Mouse (Mus musculus) lung, embryonic 15.5 days (tissue): ENCODE results near the gene A630001G21Rik. TPM values are rescaled to one million over a fixed set of nuclear protein-coding genes. Genes with fewer than 3 reads are reported as not detected.

Experiments
- ATAC-seq: fragments of 200-750 bp; cut with Nextera tagmentation; 2 replicates; pipeline ENCODE4 v1.8.0; 2017; ENCODE audit warnings: moderate number of reproducible peaks, borderline replicate concordance; ENCODE audit not compliant: low FRiP score, low TSS enrichment; ENCODE audit errors: extremely low read depth
- H3K27ac ChIP-seq: fragments of 300-500 bp; sonication (generic); 2 replicates; pipeline ENCODE4 v1.5.1; 2015; ENCODE audit warnings: moderate library complexity, mild to moderate bottlenecking, inconsistent platforms
- H3K27me3 ChIP-seq: fragments of 300-500 bp; sonication (generic); 2 replicates; pipeline ENCODE4 v1.6.1; 2015; ENCODE audit warnings: inconsistent platforms
- H3K36me3 ChIP-seq: fragments of 300-500 bp; sonication (generic); 2 replicates; pipeline ENCODE4 v1.6.1; 2015; ENCODE audit warnings: inconsistent platforms
- H3K4me1 ChIP-seq: fragments of 300-500 bp; sonication (generic); 2 replicates; pipeline ENCODE4 v1.6.1; 2015; ENCODE audit warnings: inconsistent platforms
- H3K4me2 ChIP-seq: fragments of 300-500 bp; sonication (generic); 2 replicates; pipeline ENCODE4 v1.6.1; 2015; ENCODE audit warnings: inconsistent platforms, mild to moderate bottlenecking, moderate library complexity
- H3K4me3 ChIP-seq: fragments of 300-500 bp; sonication (generic); 2 replicates; pipeline ENCODE4 v1.5.1; 2015; ENCODE audit warnings: mild to moderate bottlenecking, inconsistent platforms
- H3K9ac ChIP-seq: fragments of 300-500 bp; sonication (generic); 2 replicates; pipeline ENCODE4 v1.6.1; 2015; ENCODE audit warnings: inconsistent platforms
- H3K9me3 ChIP-seq: fragments of 300-500 bp; sonication (generic); 2 replicates; pipeline ENCODE4 v1.6.1; 2016; ENCODE audit warnings: inconsistent platforms
- WGBS: fragments of 180-500 bp; shearing (Covaris S2); methylation state at CpG from one replicate; pipeline ENCODE4 v1.1.7; 2015; 5-methylcytosine and 5-hydroxymethylcytosine counted together
- polyA plus RNA-seq: library from polyadenylated mRNA; unstranded; fragments of >200 nt; fragmentation: Nextera tagmentation; extraction: Ambion mirVana; gene quantifications from 2 replicates; pipeline ENCODE4 v1.2.1, GENCODE M21; 2015

Gene A630001G21Rik
- polyA plus RNA-seq, 1 experiment from 2014 or later, result 1.5 TPM

GRCm38 (mm10) chr1:85795196-85795595 lies 16.8 kb upstream of the A630001G21Rik start:
- H3K4me1 ChIP-seq, result peaks cover 14% of the 10 kb centered on the region; the same call in 1 of the 2 replicates
- WGBS, result 54% methylated on average over 3 of the region's 3 CpGs
- H3K9ac ChIP-seq, result 0 out of 2 replicates have a peak overlapping the region, but pooled peaks have one; percentile 10
- no peaks in the 10 kb centered on the region for H3K36me3 ChIP-seq
- no peaks in the 10 kb centered on the region for H3K9me3 ChIP-seq
- no peaks in the 10 kb centered on the region for H3K27me3 ChIP-seq
- H3K4me3 ChIP-seq, result 0 out of 2 replicates have a peak overlapping the region, but pooled peaks have one; percentile 2
- H3K27ac ChIP-seq, result no peak overlapping the region
- ATAC-seq, result no peak
- peak overlapping the region; percentile 39 for H3K4me2 ChIP-seq

GRCm38 (mm10) chr1:85794106-85794771 lies 15.8 kb upstream of the A630001G21Rik start:
- WGBS, result under 1% methylated on average over 38 of the region's 38 CpGs
- Histone ChIP-seq H3K4me1 (peaks cover 14% of the 10 kb centered on the region; the same call in 1 of the 2 replicates), H3K9ac (peak overlapping the region; percentile 92), H3K36me3 (no peaks in the 10 kb centered on the region), H3K27ac (peak overlapping the region; percentile 93), H3K4me2 (peak overlapping the region; percentile 76), H3K27me3 (no peaks in the 10 kb centered on the region), H3K9me3 (no peaks in the 10 kb centered on the region), H3K4me3 (peak overlapping the region; percentile 84)
- no peak for ATAC-seq

- Histone ChIP-seq H3K36me3 (no peaks in the 10 kb centered on the region), H3K9me3 (no peaks in the 10 kb centered on the region), H3K9ac (peak within 1 kb of the TSS; percentile 92), H3K27ac (peak within 1 kb of the TSS; percentile 93), H3K4me3 (peak within 1 kb of the TSS; percentile 84), H3K4me1 (peaks cover 14% of the 10 kb centered on the region; the same call in 1 of the 2 replicates), H3K27me3 (no peaks in the 10 kb centered on the region), H3K4me2 (peak within 1 kb of the TSS; percentile 76)
- peak; percentile 92 for ATAC-seq
- 2% methylated on average over 108 of the region's 118 CpGs for WGBS
Observed at GRCm38 (mm10) chr1:85793208-85794105, 15.0 kb upstream of the A630001G21Rik start, which contains the start of gene Cab39. Cab39 (plus strand) TSS chr1:85793441.

GRCm38 (mm10) chr1:85791476-85791875 lies 13.0 kb upstream of the A630001G21Rik start:
- peaks cover 14% of the 10 kb centered on the region; the same call in 1 of the 2 replicates for H3K4me1 ChIP-seq
- no peaks in the 10 kb centered on the region for H3K9me3 ChIP-seq
- 82% methylated on average over 3 of the region's 3 CpGs for WGBS
- no peaks in the 10 kb centered on the region for H3K36me3 ChIP-seq
- no peak overlapping the region for H3K4me2 ChIP-seq
- no peak overlapping the region for H3K27ac ChIP-seq
- no peak overlapping the region for H3K4me3 ChIP-seq
- ATAC-seq, result no peak
- no peak overlapping the region for H3K9ac ChIP-seq
- H3K27me3 ChIP-seq, result no peaks in the 10 kb centered on the region

- Histone ChIP-seq H3K9ac (no peak overlapping the region), H3K4me1 (peaks cover 9% of the 10 kb centered on the region; the same call in 1 of the 2 replicates), H3K27ac (no peak overlapping the region), H3K9me3 (no peaks in the 10 kb centered on the region), H3K4me3 (no peak overlapping the region), H3K36me3 (no peaks in the 10 kb centered on the region), H3K4me2 (no peak overlapping the region), H3K27me3 (no peaks in the 10 kb centered on the region)
- ATAC-seq, result no peak
- WGBS, result 67% methylated on average over 3 of the region's 3 CpGs
Observed at GRCm38 (mm10) chr1:85790565-85790964, 12.1 kb upstream of the A630001G21Rik start.

GRCm38 (mm10) chr1:85779428-85780180 lies 1.2 kb upstream of the A630001G21Rik start:
- H3K9me3 ChIP-seq, result no peaks in the 10 kb centered on the region
- no peak for ATAC-seq
- H3K9ac ChIP-seq, result no peak overlapping the region
- H3K4me3 ChIP-seq, result no peak overlapping the region
- WGBS, result 64% methylated on average over 4 of the region's 4 CpGs
- H3K27me3 ChIP-seq, result no peaks in the 10 kb centered on the region
- H3K27ac ChIP-seq, result no peak overlapping the region
- no peaks in the 10 kb centered on the region for H3K4me1 ChIP-seq
- no peak overlapping the region for H3K4me2 ChIP-seq
- no peaks in the 10 kb centered on the region for H3K36me3 ChIP-seq

- H3K27me3 ChIP-seq, result no peaks in the 10 kb centered on the region
- no peaks in the 10 kb centered on the region for H3K36me3 ChIP-seq
- 65% methylated on average over 3 of the region's 3 CpGs for WGBS
- no peak overlapping the region for H3K4me3 ChIP-seq
- H3K9ac ChIP-seq, result no peak overlapping the region
- no peaks in the 10 kb centered on the region for H3K9me3 ChIP-seq
- ATAC-seq, result no peak
- no peak overlapping the region for H3K4me2 ChIP-seq
- H3K27ac ChIP-seq, result no peak overlapping the region
- H3K4me1 ChIP-seq, result no peaks in the 10 kb centered on the region
Observed at GRCm38 (mm10) chr1:85779012-85779411, 569 bp upstream of the A630001G21Rik start.

- H3K4me2 ChIP-seq, result no peak overlapping the region
- WGBS, result 42% methylated on average over 10 of the region's 10 CpGs
- H3K9ac ChIP-seq, result no peak overlapping the region
- no peaks in the 10 kb centered on the region for H3K9me3 ChIP-seq
- H3K27me3 ChIP-seq, result no peaks in the 10 kb centered on the region
- no peak overlapping the region for H3K4me3 ChIP-seq
- H3K27ac ChIP-seq, result no peak overlapping the region
- H3K36me3 ChIP-seq, result no peaks in the 10 kb centered on the region
- no peak for ATAC-seq
- no peaks in the 10 kb centered on the region for H3K4me1 ChIP-seq
Observed at GRCm38 (mm10) chr1:85776154-85776553, 2.3 kb downstream of the A630001G21Rik start.

GRCm38 (mm10) chr1:85775136-85775535 lies 3.3 kb downstream of the A630001G21Rik start:
- Histone ChIP-seq H3K27me3 (no peaks in the 10 kb centered on the region), H3K4me3 (no peak overlapping the region), H3K27ac (no peak overlapping the region), H3K36me3 (no peaks in the 10 kb centered on the region), H3K9ac (no peak overlapping the region), H3K4me2 (no peak overlapping the region), H3K9me3 (no peaks in the 10 kb centered on the region), H3K4me1 (no peaks in the 10 kb centered on the region)
- ATAC-seq, result no peak
- 76% methylated on average over 7 of the region's 7 CpGs for WGBS

- Histone ChIP-seq H3K4me1 (no peaks in the 10 kb centered on the region), H3K27ac (no peak overlapping the region), H3K4me2 (no peak overlapping the region), H3K27me3 (no peaks in the 10 kb centered on the region), H3K4me3 (no peak overlapping the region), H3K36me3 (no peaks in the 10 kb centered on the region), H3K9ac (no peak overlapping the region), H3K9me3 (no peaks in the 10 kb centered on the region)
- 62% methylated on average over 3 of the region's 3 CpGs for WGBS
- ATAC-seq, result no peak
Observed at GRCm38 (mm10) chr1:85771976-85772375, 6.5 kb downstream of the A630001G21Rik start.

GRCm38 (mm10) chr1:85767754-85768153 lies 10.7 kb downstream of the A630001G21Rik start:
- no peak overlapping the region for H3K4me2 ChIP-seq
- H3K9me3 ChIP-seq, result no peaks in the 10 kb centered on the region
- H3K4me3 ChIP-seq, result no peak overlapping the region
- ATAC-seq, result no peak
- no peak overlapping the region for H3K27ac ChIP-seq
- no peak overlapping the region for H3K9ac ChIP-seq
- no peaks in the 10 kb centered on the region for H3K36me3 ChIP-seq
- H3K27me3 ChIP-seq, result no peaks in the 10 kb centered on the region
- 30% methylated on average over 1 of the region's 1 CpGs for WGBS
- no peaks in the 10 kb centered on the region for H3K4me1 ChIP-seq
